Mouse (Mus musculus): ENCODE measurements at regions not wholly inside any gene's neighbourhood (a gene's known extent, or its start where the extent isn't known, plus 50 kb on each side); places are given as distances from the start of the nearest gene placed in this dataset.
A peak's percentile ranks its signal among the peaks of the same experiment; 100 is the strongest.

GRCm38 (mm10) chr13:47298010-47298409 lies 175.6 kb downstream of the Rnf144b start:
- no peak for DNase-seq (ENCODE audit: low read depth, low spot score)

- DNase-seq (ENCODE audit: low read depth, low spot score) = no peak
Observed at GRCm38 (mm10) chr13:47300486-47300885, 178.0 kb downstream of the Rnf144b start.

GRCm38 (mm10) chr13:47301070-47301469 lies 178.6 kb downstream of the Rnf144b start:
- peak; percentile 34 for DNase-seq (ENCODE audit: low read depth, low spot score)

- DNase-seq (ENCODE audit: low read depth, low spot score) = no peak
Observed at GRCm38 (mm10) chr13:47309492-47309891, 187.0 kb downstream of the Rnf144b start.

GRCm38 (mm10) chr13:47310751-47311202 lies 188.3 kb downstream of the Rnf144b start:
- DNase-seq (ENCODE audit: low read depth, low spot score) = no peak

- no peak for DNase-seq (ENCODE audit: low read depth, low spot score)
Observed at GRCm38 (mm10) chr13:47319549-47319948, 197.1 kb downstream of the Rnf144b start.

- no peak for DNase-seq (ENCODE audit: low read depth, low spot score)
Observed at GRCm38 (mm10) chr13:47321876-47322275, 199.4 kb downstream of the Rnf144b start.

- DNase-seq (ENCODE audit: low read depth, low spot score) = no peak
Observed at GRCm38 (mm10) chr13:47335996-47336684, 213.7 kb downstream of the Rnf144b start.

- DNase-seq (ENCODE audit: low read depth, low spot score) = no peak
Observed at GRCm38 (mm10) chr13:47336865-47337441, 214.5 kb downstream of the Rnf144b start.

GRCm38 (mm10) chr13:47339411-47339810 lies 217.0 kb downstream of the Rnf144b start:
- no peak for DNase-seq (ENCODE audit: low read depth, low spot score)

GRCm38 (mm10) chr13:47342361-47342760 lies 219.9 kb downstream of the Rnf144b start:
- no peak for DNase-seq (ENCODE audit: low read depth, low spot score)

GRCm38 (mm10) chr13:47345576-47345975 lies 223.1 kb downstream of the Rnf144b start:
- DNase-seq (ENCODE audit: low read depth, low spot score) = no peak

GRCm38 (mm10) chr13:47347835-47348234 lies 225.4 kb downstream of the Rnf144b start:
- DNase-seq (ENCODE audit: low read depth, low spot score) = no peak

GRCm38 (mm10) chr13:47348517-47349145 lies 226.2 kb downstream of the Rnf144b start:
- DNase-seq (ENCODE audit: low read depth, low spot score) = peak; percentile 43

- DNase-seq (ENCODE audit: low read depth, low spot score) = no peak
Observed at GRCm38 (mm10) chr13:47354446-47354845, 232.0 kb downstream of the Rnf144b start.

GRCm38 (mm10) chr13:47355169-47355568 lies 232.7 kb downstream of the Rnf144b start:
- DNase-seq (ENCODE audit: low read depth, low spot score) = no peak

GRCm38 (mm10) chr13:47358986-47359385 lies 236.5 kb downstream of the Rnf144b start:
- no peak for DNase-seq (ENCODE audit: low read depth, low spot score)

- no peak for DNase-seq (ENCODE audit: low read depth, low spot score)
Observed at GRCm38 (mm10) chr13:47365776-47366175, 243.3 kb downstream of the Rnf144b start.

GRCm38 (mm10) chr13:47368041-47368823 lies 245.8 kb downstream of the Rnf144b start:
- no peak for DNase-seq (ENCODE audit: low read depth, low spot score)

GRCm38 (mm10) chr13:47374583-47374982 lies 252.1 kb downstream of the Rnf144b start:
- no peak for DNase-seq (ENCODE audit: low read depth, low spot score)

- no peak for DNase-seq (ENCODE audit: low read depth, low spot score)
Observed at GRCm38 (mm10) chr13:47391023-47391422, 268.6 kb downstream of the Rnf144b start.

GRCm38 (mm10) chr13:47397726-47398350 lies 275.4 kb downstream of the Rnf144b start:
- DNase-seq (ENCODE audit: low read depth, low spot score) = peak; percentile 16

Data from retina, postnatal 7 days (tissue).